Mouse (Mus musculus) natural killer cell, adult 2 months (primary cell): ENCODE data around the gene Lyl1.
A peak's percentile ranks its signal among the peaks of the same experiment; 100 is the strongest.

Source experiments
- DNase-seq, 2 experiments: peaks; one replicate each; pipeline ENCODE4 v3.0.0; 2022; ENCODE audit warnings: low spot score in 2 of 2

Lyl1 gene

DNA sequence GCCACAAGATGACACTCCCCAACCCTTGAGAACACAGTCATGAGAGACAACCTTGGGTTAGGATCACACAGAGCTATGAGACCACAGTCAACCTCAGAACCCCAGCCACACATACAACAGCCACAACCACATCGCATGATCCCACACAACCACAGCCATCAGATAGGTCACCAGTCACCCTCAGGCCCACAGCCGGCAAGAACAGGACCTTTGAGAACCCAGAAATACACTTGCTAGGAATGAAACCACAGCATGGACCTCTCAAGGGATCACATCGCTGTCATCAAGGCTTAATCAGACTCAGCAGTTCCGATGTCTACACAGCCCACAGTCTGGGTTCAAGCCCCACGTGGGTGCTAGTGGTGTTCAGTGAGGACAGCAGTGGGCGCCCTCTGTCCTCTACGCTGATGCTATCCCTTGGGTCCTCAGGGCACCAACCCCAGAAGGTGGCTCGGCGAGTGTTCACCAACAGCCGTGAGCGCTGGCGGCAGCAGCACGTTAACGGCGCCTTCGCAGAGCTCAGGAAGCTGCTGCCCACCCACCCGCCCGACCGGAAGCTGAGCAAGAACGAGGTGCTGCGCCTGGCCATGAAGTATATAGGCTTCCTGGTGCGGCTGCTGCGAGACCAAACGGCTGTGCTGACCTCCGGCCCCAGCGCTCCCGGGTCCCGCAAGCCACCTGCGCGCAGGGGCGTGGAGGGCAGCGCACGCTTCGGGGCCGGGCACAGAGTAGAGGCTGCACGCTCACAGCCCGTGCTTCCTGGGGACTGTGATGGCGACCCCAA, 2.4 kb downstream of the Lyl1 start:
- peak; percentile 79 to 93 for DNase-seq

DNA sequence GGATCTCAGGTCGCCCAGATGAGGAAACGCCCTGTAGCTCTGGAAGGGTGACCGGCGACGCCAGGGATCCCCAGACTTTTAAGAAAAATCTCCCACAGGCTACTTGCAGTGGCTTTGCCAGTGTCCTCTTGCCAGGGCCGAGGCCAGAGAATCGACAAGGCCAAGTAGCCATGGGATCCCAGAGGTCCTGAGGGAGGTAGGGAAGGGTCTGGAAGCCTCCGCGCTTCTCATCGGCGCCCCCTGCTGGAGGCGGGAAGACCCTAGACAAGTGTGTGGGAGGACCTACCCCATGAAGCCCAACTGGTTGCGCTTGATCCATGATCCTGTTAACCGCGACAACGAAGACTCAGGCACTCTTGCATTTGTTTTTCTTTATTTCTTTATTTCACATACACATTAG, 3.1 kb downstream of the Lyl1 start:
- DNase-seq: peak in 1 of 2 experiments; percentile 73

DNA sequence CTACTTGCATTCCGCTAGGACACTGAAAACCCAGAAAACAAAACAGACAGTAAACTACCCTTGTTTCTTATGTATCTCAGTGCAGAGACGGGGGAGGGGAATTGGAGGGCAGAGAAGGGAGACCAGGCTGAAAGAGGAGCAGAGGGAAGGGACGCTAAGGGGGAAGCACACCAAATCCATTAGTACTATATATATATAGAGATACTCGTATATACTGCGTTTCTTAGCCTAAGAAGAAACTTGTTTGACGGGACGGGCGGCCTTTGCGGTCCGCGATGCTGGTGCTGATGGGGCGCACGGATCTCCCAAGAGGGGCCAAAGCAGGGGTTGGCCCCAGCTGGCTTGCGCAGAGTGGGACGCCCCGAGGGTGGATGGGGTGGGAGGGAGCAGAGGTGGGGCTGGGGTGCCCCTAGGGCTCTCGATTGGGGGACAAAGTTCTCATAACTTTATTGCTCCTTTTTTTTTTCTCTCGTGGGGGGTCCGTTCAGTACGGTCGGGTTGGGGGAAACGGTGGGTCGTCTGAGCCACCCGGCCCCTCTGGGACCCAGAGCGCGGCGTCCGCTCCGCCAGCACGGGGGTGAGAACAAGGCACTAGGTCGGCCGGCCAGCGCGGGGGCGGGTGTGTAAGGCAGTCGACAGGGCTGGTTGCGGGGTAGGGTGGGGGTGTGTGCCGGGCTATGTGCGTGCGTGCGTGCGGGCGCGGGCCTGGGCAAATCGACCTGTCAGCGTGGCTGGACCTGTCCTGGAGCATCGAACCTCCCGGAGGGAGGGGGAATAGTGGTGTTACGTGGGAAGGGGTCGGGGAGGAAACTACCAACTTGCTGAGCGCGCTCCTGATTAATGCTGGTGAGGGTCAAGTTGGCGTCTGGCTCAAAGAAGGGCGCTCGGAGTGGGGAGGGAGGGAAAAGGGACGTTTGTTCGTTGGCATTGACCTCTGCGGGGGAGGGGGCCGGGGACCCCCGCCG, 3.9 kb downstream of the Lyl1 start:
- DNase-seq: peak in 1 of 2 experiments; percentile 38

GRCm38 (mm10) chr8:84705960-84706359, 4.7 kb downstream of the Lyl1 start:
- no peak for DNase-seq

DNA sequence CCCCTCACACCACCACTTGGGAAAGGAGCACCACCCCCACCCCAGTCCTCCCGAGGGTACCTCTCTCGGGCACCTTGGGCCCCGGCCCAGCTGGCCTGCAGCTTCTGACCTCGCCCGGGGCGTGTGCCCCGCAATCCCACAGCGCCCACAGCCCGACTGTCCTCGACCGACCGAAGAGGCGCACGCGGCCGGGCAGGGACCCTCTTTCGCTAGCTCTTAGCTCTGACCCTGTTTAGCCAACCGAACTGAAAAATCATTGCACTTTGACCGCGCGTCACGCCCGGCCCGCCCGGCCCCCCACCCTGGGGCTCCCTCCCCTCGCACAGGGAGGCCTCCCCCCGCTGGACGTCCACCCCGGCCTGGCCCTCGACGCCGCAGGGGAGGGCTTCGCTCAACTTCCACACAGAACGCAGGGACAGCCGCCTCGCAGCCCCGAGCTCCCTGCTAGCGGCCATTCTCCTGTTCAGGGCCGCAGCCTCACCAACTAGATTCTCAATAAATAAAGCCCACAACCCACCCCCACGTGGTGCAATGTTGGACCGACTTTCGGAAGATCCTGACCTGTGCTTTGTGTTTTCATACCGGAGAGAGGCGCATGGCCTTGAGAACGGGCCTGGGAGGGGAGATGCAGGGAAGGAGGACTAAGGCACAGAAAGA, 5.5 kb downstream of the Lyl1 start:
- DNase-seq: no peak

GRCm38 (mm10) chr8:84707267-84707883, 6.1 kb downstream of the Lyl1 start:
- DNase-seq: peak in 1 of 2 experiments; percentile 51

- DNase-seq: no peak
Measured at GRCm38 (mm10) chr8:84708071-84708541, 6.8 kb downstream of the Lyl1 start.

DNA sequence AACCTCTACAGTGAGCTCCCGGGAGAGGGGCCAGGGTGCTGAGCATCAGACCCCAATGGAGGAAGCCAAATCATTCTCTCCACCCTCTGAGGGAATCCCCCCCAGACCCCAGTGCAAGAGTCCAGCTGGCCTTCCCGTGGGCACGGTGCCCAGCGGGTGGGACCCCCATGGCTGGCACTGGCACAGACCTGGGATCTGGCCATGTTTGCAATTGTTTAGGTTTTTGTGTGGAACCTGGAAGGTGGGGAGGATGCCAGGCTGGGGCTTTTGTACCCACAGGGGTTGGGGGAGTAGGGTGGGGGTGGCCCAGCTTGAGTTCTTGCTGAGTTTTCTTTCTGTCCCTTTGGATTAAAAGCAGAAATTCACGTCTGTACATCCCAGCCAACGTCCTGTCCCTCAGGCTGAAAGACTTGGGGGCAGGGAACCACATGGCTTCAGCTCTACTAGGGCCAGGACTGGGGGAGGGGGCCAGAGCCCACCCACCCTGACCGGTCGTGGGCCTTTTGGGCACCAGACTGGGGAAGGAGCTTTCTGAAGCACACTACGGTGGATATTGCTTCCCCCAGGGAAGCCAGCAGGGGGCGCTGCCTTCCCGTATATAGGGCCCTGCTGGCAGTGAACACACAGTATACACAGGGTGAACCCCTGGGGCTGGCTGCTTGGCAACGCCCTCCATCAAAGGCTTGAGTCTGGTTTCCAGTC, 7.7 kb downstream of the Lyl1 start:
- DNase-seq: peak; percentile 68 to 82

GRCm38 (mm10) chr8:84709931-84710330, 8.7 kb downstream of the Lyl1 start:
- DNase-seq: no peak

GRCm38 (mm10) chr8:84711312-84711711, 10.1 kb downstream of the Lyl1 start:
- DNase-seq: no peak

DNA sequence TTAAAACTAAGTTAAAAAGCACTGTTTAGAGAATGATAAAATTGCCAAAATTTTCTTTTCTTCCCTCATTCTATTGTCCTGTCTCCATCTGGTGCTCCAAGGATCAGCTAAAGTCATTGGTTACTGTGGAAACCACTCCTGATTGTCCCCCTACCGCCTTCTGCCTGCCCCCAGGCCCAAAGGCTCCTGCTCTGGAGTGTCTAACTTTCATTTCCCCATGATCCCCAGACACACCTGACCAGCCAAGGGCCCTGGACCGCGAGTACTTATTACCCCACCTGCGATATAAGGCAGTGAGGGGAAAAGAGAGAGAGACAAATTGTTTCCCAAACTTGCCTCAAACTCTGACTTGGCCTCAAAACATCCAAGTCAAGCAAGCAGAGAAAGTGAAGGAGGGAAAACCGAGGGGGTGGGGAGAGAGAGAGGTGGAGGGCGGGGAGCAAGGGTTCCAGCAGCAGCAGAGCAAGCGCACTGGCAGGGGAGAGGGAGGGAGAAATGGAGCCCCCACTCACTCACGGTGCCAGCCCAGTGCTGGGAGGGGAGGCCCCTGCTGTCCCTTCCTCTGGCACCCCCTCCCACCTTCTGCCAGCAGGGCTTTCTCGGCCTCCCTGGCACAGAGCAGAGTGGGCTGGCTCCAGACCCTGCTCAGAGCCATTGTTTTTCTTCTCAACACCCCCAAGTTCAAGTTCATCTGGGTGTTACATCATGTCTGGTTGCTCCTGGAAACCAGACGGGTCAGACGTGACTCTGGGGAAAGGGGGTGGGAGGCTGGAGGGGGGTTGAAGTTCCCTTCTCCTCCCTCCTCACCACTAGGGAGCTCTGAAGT, 10.9 kb downstream of the Lyl1 start:
- no peak for DNase-seq

DNA sequence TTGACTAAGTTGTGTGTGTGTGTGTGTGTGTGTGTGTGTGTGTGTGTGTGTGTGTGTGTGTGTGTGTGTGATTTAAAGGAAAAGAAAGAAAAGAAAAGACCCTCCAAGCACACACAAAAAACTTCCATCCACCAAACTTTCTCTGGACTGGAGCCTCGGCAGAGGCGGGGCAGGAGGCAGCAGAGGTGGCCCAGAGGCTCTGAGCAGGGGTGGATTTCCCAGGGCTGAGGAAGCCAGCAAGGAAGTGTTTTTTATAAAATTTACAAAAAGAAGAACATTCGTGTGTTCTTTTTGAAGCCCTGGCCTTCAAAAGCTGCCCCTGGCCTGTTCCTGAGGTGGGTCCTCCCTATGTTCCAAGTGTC, 11.5 kb downstream of the Lyl1 start:
- no peak for DNase-seq

GRCm38 (mm10) chr8:84713381-84713780, 12.1 kb downstream of the Lyl1 start:
- DNase-seq: no peak

DNA sequence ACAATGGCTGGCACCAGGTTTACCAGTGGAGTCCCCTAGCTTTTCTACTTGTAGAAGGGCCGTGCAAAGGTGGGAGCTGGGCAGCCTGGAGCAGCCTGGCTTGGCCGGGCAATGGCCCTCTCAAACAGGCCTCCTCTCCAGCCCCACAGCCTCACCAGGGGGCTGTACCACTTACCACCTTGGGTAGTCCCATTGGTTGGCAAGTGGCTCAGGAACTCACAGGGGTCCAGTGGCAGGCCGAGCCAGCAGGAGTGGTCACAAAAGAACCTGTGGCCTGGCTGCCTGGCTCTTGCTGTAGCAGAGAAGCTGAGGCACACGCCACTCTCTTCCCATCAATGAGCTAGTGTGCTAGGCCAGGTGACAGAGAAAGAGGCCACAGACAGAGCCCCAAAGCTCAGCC, 12.9 kb downstream of the Lyl1 start:
- no peak for DNase-seq

- no peak for DNase-seq
Measured at GRCm38 (mm10) chr8:84715893-84716468, 14.7 kb downstream of the Lyl1 start.

- DNase-seq: no peak
Measured at GRCm38 (mm10) chr8:84716790-84717189, 15.5 kb downstream of the Lyl1 start.

DNA sequence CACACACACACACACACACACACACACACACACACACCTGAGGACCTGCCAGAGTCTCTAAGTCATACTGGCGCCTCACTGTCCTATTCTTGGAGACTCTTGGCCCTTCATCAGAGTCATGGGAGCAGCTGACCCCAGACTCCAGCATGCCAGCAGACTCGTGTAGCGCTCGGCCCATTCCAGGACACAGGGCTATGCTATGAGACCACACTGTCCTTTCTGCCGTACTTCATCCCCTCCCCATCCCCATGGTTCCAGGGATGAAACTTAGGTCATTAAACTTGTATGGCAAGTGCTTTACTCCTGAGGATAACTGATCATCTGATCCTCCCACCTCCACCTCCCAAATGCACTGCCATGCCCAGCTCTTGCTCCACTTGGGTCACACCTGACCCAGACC, 17.2 kb downstream of the Lyl1 start:
- no peak for DNase-seq

DNA sequence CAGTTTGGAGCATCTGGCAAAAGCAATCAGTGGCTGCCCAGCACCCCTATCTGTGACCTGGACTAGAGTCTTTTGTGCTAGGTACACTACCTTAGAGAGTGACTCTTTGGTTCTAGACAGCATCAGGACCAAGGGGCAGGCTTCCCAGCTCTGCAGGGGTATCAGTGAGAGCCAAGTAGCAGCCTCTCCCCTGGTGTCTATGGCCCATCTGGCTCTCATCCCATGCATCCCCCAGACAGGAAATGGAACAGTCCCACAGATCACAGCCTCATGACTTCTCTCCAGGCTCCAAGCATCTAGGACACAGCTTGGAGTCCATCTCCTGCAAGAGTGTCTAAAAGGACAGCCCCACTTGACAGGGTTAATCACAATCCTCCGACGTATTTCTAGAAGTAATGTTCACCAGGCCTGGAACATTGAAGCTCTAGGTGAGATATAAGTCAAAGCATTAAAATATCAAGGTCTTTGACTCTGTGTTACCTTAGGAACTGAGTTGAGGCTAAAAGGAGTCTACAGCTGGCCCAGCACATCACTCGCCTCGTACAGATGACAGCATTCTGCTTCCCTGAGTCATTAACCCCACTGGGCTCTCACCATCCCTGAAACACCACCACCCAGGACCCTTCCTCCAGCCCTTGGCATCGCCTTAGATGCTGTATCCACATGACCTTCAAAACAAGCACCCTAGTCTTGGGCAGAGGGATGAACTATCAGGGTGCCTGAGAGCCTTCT, 17.9 kb downstream of the Lyl1 start:
- no peak for DNase-seq

- no peak for DNase-seq
Measured at GRCm38 (mm10) chr8:84722530-84722849, 21.2 kb downstream of the Lyl1 start.
